Mouse (Mus musculus) forebrain, embryonic 12.5 days (tissue): ENCODE measurements around the gene AU021092. TPM values are rescaled to one million over a fixed set of nuclear protein-coding genes. Genes with fewer than 3 reads are reported as not detected.

Experiments used
- ATAC-seq: fragments of 200-750 bp; cut with Nextera tagmentation; 2 replicates; pipeline ENCODE4 v1.8.0; 2017; ENCODE audit warnings: moderate TSS enrichment; ENCODE audit not compliant: low FRiP score
- H3K27ac ChIP-seq: fragments of 300-500 bp; sonication (generic); 2 replicates; pipeline ENCODE4 v1.5.1; 2016; ENCODE audit warnings: mild to moderate bottlenecking
- H3K27me3 ChIP-seq: fragments of 300-500 bp; sonication (generic); 2 replicates; pipeline ENCODE4 v1.6.1; 2016; ENCODE audit warnings: mild to moderate bottlenecking
- H3K36me3 ChIP-seq: fragments of 300-500 bp; sonication (generic); replicated peaks from 2 replicates; pipeline ENCODE4 v1.6.1; 2016; ENCODE audit warnings: mild to moderate bottlenecking
- H3K4me1 ChIP-seq: fragments of 300-500 bp; sonication (generic); 2 replicates; pipeline ENCODE4 v1.6.1; 2016
- H3K4me2 ChIP-seq: fragments of 300-500 bp; sonication (generic); 2 replicates; pipeline ENCODE4 v1.6.1; 2016; ENCODE audit warnings: mild to moderate bottlenecking, moderate library complexity
- H3K4me3 ChIP-seq: fragments of 300-500 bp; sonication (generic); replicated peaks from 2 replicates; pipeline ENCODE4 v1.5.1; 2016; ENCODE audit warnings: mild to moderate bottlenecking
- H3K9ac ChIP-seq: fragments of 300-500 bp; sonication (generic); 2 replicates; pipeline ENCODE4 v1.6.1; 2016; ENCODE audit warnings: mild to moderate bottlenecking
- H3K9me3 ChIP-seq: fragments of 300-500 bp; sonication (generic); 2 replicates; pipeline ENCODE4 v1.6.1; 2016
- WGBS: fragments of 180-500 bp; shearing (Covaris S2); methylation state at CpG from one replicate; pipeline ENCODE4 v1.1.7; 2016; 5-methylcytosine and 5-hydroxymethylcytosine counted together
- polyA plus RNA-seq: library from polyadenylated mRNA; unstranded; fragments of >200 nt; fragmentation: Nextera tagmentation; extraction: Ambion mirVana; gene quantifications from 2 replicates; pipeline ENCODE4 v1.2.1, GENCODE M21; 2016

Gene AU021092
- polyA plus RNA-seq, 1 experiment from 2014 or later, result 4.7 TPM

- no peaks in the 10 kb centered on the region for H3K36me3 ChIP-seq
- H3K27ac ChIP-seq, result no peak overlapping the region
- H3K4me2 ChIP-seq, result no peak overlapping the region
- no peak overlapping the region for H3K4me3 ChIP-seq
- no peak for ATAC-seq
- 90% methylated on average over 5 of the region's 5 CpGs for WGBS
- H3K27me3 ChIP-seq, result peaks cover 18% of the 10 kb centered on the region
- no peaks in the 10 kb centered on the region for H3K9me3 ChIP-seq
- H3K9ac ChIP-seq, result no peak overlapping the region
- peaks cover 12% of the 10 kb centered on the region for H3K4me1 ChIP-seq
Measured at GRCm38 (mm10) chr16:5205431-5205970, 16.6 kb downstream of the AU021092 start.

GRCm38 (mm10) chr16:5203668-5204433 is 18.2 kb downstream of the AU021092 start, which contains the start of gene Nagpa:
Gene Nagpa, minus strand, starts transcription at chr16:5204012.
- H3K27ac ChIP-seq, result no peak within 1 kb of the TSS
- H3K4me1 ChIP-seq, result peaks cover 12% of the 10 kb centered on the region
- H3K4me2 ChIP-seq, result peak within 1 kb of the TSS; percentile 99
- H3K27me3 ChIP-seq, result peaks cover 18% of the 10 kb centered on the region
- peak within 1 kb of the TSS; percentile 85 for H3K4me3 ChIP-seq
- ATAC-seq, result peak; percentile 95
- no peaks in the 10 kb centered on the region for H3K9me3 ChIP-seq
- H3K9ac ChIP-seq, result peak within 1 kb of the TSS; percentile 59
- H3K36me3 ChIP-seq, result 0 out of 2 replicates have a peak, but pooled peaks cover under 1% of the 10 kb centered on the region
- WGBS, result 4% methylated on average over 40 of the region's 40 CpGs

GRCm38 (mm10) chr16:5203200-5203599 is 18.9 kb downstream of the AU021092 start:
- Histone ChIP-seq H3K27me3 (peaks cover 18% of the 10 kb centered on the region), H3K4me2 (peak overlapping the region; percentile 99), H3K36me3 (peaks cover 5% of the 10 kb centered on the region; the same call in 1 of the 2 replicates), H3K9me3 (no peaks in the 10 kb centered on the region), H3K27ac (no peak overlapping the region), H3K4me3 (peak overlapping the region; percentile 85), H3K4me1 (peaks cover 12% of the 10 kb centered on the region), H3K9ac (peak overlapping the region; percentile 59)
- 2% methylated on average over 36 of the region's 36 CpGs for WGBS
- peak; percentile 57 for ATAC-seq

- 16% methylated on average over 4 of the region's 4 CpGs for WGBS
- H3K4me1 ChIP-seq, result peaks cover 12% of the 10 kb centered on the region
- H3K4me3 ChIP-seq, result peak overlapping the region; percentile 85
- H3K9me3 ChIP-seq, result no peaks in the 10 kb centered on the region
- ATAC-seq, result no peak
- H3K27ac ChIP-seq, result no peak overlapping the region
- H3K9ac ChIP-seq, result no peak overlapping the region
- peaks cover 6% of the 10 kb centered on the region; the same call in 1 of the 2 replicates for H3K36me3 ChIP-seq
- H3K4me2 ChIP-seq, result peak overlapping the region; percentile 99
- peaks cover 18% of the 10 kb centered on the region for H3K27me3 ChIP-seq
Measured at GRCm38 (mm10) chr16:5202681-5203080, 19.4 kb downstream of the AU021092 start.

- Histone ChIP-seq H3K4me3 (no peak overlapping the region), H3K27me3 (peaks cover 5% of the 10 kb centered on the region; the same call in 1 of the 2 replicates), H3K9ac (no peak overlapping the region), H3K4me2 (no peak overlapping the region), H3K27ac (no peak overlapping the region), H3K36me3 (peaks cover 8% of the 10 kb centered on the region; the same call in 1 of the 2 replicates), H3K4me1 (no peaks in the 10 kb centered on the region), H3K9me3 (no peaks in the 10 kb centered on the region)
- 32% methylated on average over 6 of the region's 6 CpGs for WGBS
- no peak for ATAC-seq
Measured at GRCm38 (mm10) chr16:5195080-5195479, 27.0 kb downstream of the AU021092 start.

- Histone ChIP-seq H3K4me2 (no peak overlapping the region), H3K9ac (no peak overlapping the region), H3K4me3 (no peak overlapping the region), H3K9me3 (no peaks in the 10 kb centered on the region), H3K27ac (no peak overlapping the region), H3K4me1 (no peaks in the 10 kb centered on the region), H3K27me3 (peaks cover 11% of the 10 kb centered on the region), H3K36me3 (no peaks in the 10 kb centered on the region)
- 84% methylated on average over 7 of the region's 7 CpGs for WGBS
- ATAC-seq, result no peak
Measured at GRCm38 (mm10) chr16:5186234-5186633, 35.9 kb downstream of the AU021092 start.

GRCm38 (mm10) chr16:5185691-5186090 is 36.4 kb downstream of the AU021092 start:
- no peak for ATAC-seq
- H3K9ac ChIP-seq, result no peak overlapping the region
- H3K27ac ChIP-seq, result no peak overlapping the region
- H3K4me1 ChIP-seq, result no peaks in the 10 kb centered on the region
- no peak overlapping the region for H3K4me2 ChIP-seq
- H3K4me3 ChIP-seq, result no peak overlapping the region
- WGBS, result 73% methylated on average over 7 of the region's 7 CpGs
- no peaks in the 10 kb centered on the region for H3K9me3 ChIP-seq
- H3K27me3 ChIP-seq, result peaks cover 11% of the 10 kb centered on the region
- H3K36me3 ChIP-seq, result no peaks in the 10 kb centered on the region

GRCm38 (mm10) chr16:5184956-5185355 is 37.1 kb downstream of the AU021092 start:
- 85% methylated on average over 5 of the region's 5 CpGs for WGBS
- Histone ChIP-seq H3K36me3 (no peaks in the 10 kb centered on the region), H3K27ac (no peak overlapping the region), H3K27me3 (peaks cover 6% of the 10 kb centered on the region), H3K9me3 (no peaks in the 10 kb centered on the region), H3K9ac (no peak overlapping the region), H3K4me2 (no peak overlapping the region), H3K4me1 (no peaks in the 10 kb centered on the region), H3K4me3 (no peak overlapping the region)
- no peak for ATAC-seq

- Histone ChIP-seq H3K36me3 (no peaks in the 10 kb centered on the region), H3K27me3 (peaks cover 6% of the 10 kb centered on the region), H3K9me3 (no peaks in the 10 kb centered on the region), H3K4me1 (no peaks in the 10 kb centered on the region), H3K9ac (no peak overlapping the region), H3K4me2 (no peak overlapping the region), H3K4me3 (no peak overlapping the region), H3K27ac (no peak overlapping the region)
- no peak for ATAC-seq
- 71% methylated on average over 8 of the region's 8 CpGs for WGBS
Measured at GRCm38 (mm10) chr16:5184101-5184500, 38.0 kb downstream of the AU021092 start.

- Histone ChIP-seq H3K36me3 (no peaks in the 10 kb centered on the region), H3K9ac (no peak overlapping the region), H3K4me3 (no peak overlapping the region), H3K4me1 (no peaks in the 10 kb centered on the region), H3K4me2 (no peak overlapping the region), H3K27ac (no peak overlapping the region), H3K9me3 (no peaks in the 10 kb centered on the region), H3K27me3 (peaks cover 6% of the 10 kb centered on the region)
- ATAC-seq, result no peak
- WGBS, result 86% methylated on average over 18 of the region's 18 CpGs
Measured at GRCm38 (mm10) chr16:5183310-5183975, 38.7 kb downstream of the AU021092 start.

GRCm38 (mm10) chr16:5172636-5173035 is 49.5 kb downstream of the AU021092 start:
- no peak overlapping the region for H3K4me2 ChIP-seq
- H3K9ac ChIP-seq, result no peak overlapping the region
- no peaks in the 10 kb centered on the region for H3K36me3 ChIP-seq
- WGBS, result 91% methylated on average over 6 of the region's 6 CpGs
- H3K4me3 ChIP-seq, result no peak overlapping the region
- no peaks in the 10 kb centered on the region for H3K9me3 ChIP-seq
- H3K27ac ChIP-seq, result no peak overlapping the region
- H3K4me1 ChIP-seq, result no peaks in the 10 kb centered on the region
- no peak for ATAC-seq
- no peaks in the 10 kb centered on the region for H3K27me3 ChIP-seq

GRCm38 (mm10) chr16:5168829-5169228 is 53.3 kb downstream of the AU021092 start:
- no peaks in the 10 kb centered on the region for H3K36me3 ChIP-seq
- H3K9ac ChIP-seq, result no peak overlapping the region
- no peak overlapping the region for H3K4me2 ChIP-seq
- H3K4me1 ChIP-seq, result no peaks in the 10 kb centered on the region
- no peaks in the 10 kb centered on the region for H3K27me3 ChIP-seq
- no peak overlapping the region for H3K4me3 ChIP-seq
- no peak overlapping the region for H3K27ac ChIP-seq
- no peaks in the 10 kb centered on the region for H3K9me3 ChIP-seq
- WGBS, result 84% methylated on average over 5 of the region's 5 CpGs
- no peak for ATAC-seq
